Mouse (Mus musculus): ENCODE data around the gene Sult5a1. TPM values are rescaled to one million over a fixed set of nuclear protein-coding genes. Genes with fewer than 3 reads are reported as not detected.
A peak's percentile ranks its signal among the peaks of the same experiment; 100 is the strongest.

The Sult5a1 gene
- total RNA-seq, 2 experiments from 2014 or later = 9.0 to 10.3 TPM

DNA sequence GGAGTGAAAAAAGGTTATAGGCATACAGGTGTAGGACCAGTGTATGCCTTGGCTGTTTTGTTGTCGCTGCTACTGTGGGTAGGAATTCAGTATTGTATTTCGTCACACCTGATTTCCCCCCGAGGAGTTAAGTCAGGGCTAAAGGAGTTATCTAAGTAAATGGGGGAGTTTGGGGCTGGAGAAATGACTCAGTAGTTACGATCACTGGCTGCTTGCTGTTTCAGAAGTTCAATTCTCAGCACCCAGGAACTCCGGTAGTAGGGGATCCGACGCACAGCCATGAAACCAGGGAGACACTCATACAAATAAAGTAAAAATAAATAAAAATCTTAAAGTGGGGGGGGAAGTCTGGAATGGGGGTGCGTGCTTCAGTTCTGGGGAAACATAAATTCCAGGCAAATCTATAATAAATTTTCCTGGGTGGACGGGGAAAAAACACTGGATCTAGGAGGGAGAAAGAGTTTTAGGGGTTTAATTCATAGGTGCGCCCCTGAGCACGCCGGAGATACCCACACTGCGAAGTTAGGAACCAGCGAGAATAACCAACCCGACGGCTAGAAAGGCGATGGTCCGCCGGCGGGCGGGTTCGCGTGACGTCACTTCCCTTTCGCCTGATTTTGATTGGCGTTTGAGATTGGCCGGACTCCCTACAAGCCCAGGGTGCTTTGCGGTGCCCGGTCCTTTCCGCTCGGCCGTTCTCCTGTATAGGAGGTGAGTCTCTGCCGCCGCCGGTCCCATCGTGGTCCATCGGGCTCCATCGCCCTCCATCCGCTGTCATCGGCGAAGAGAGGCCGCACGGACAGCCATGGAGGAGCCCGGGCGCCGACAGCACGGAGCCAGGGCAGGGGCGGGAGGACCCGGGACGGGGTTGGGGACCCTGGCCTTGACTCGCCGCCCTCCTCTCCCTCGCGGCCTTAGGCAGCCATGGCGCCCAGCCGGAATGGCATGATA lies 56.1 kb downstream of the Sult5a1 start, which contains the start of gene Rpl13:
TSS of gene Rpl13 (plus strand) at position 616 of the 951 bp plus-strand sequence.
- peak; percentile 98 for DNase-seq

DNA sequence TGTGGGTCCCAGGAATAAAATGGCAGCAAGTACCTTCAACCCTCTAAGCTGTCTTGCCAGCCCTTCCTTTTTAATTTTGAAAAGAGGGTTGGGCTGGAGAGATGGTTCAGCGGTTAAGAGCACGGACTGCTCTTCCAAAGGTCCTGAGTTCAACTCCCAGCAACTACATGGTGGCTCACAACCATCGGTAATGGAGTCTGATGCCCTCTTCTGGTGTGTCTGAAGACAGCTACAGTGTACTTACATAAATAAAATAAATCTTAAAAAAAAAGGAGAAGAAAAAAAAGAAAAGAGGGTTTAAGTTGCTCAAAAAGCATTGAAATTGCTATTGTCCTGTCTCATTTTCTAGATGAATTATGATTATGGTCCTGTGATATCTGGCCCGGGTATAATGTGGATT lies 56.9 kb downstream of the Sult5a1 start:
- DNase-seq = no peak

GRCm38 (mm10) chr8:123100288-123100687 lies 57.8 kb downstream of the Sult5a1 start:
- no peak for DNase-seq

DNA sequence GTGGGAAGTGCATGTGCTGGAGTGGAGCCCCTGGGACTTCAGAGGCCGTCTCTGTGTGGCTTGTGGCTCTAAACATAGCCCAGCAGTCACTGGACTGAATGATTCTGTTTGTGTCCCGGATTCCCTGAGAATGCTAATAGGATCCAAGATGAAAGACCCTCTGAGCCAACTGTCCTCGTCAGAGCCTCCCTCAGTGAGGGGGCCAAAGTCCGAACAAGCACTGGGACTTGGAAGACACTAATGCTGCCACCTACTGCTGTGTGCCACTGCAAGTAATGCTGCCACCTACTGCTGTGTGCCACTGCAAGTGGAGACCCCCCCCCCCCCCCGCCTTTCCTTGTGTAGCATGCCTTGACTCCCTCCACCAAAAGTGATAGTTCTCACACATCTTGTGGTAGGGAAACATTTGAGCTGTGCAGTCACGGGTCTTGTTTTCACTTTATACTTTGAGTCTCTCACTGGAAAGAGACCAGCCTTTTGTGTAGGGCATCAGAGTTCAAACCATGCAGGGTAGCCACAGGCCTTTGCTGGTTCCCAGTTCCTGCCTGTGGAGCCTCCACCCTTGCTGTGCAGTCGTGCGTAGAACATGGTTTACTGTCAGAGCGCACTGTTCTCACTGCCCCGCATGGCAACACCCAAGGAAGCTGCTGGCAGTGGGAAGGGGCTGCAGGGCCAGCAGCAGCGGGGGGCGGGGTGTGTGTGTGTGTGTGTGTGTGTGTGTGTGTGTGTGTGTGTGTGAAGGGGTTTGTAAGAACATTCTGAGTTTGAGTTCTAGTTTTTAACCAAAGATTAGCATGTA lies 60.1 kb downstream of the Sult5a1 start:
- no peak for DNase-seq

DNA sequence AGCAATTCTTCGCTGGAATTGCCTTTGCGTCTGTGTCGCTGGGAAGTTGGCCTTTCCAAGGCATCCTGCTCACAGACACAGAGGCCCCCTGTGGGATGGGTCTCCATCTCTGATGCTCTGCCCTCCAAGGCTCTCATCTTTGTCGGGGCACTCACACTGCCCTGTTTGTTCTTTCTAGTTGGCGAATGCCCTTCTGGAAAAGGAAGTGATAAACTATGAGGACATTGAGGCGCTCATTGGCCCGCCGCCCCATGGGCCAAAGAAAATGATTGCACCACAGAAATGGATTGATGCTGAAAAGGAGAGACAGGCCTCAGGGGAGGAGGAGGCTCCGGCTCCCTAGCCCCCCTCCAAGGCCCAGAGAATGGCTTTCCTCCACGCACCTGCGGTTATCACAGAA lies 60.9 kb downstream of the Sult5a1 start:
- no peak for DNase-seq

Small RNAs within 50 kb of the gene (microRNA-seq; reads per million reads assigned to microRNA genes)
- gene Mir7079 (1.4 reads per million), gene Mir7080 (1.4 reads per million)

Other genes starting within 250 kb of the Sult5a1 start
- gene Ankrd11, start 116.0 kb downstream of the Sult5a1 start, total RNA-seq (2021) = 100 to 1,000 TPM in 1 of 2 experiments, 10 to 100 TPM in 1; 73.9 to 103 TPM
- gene Spg7, start 95.4 kb downstream of the Sult5a1 start, total RNA-seq (2021) = 10 to 100 TPM; 64.9 to 82.8 TPM
- gene Rpl13, start 56.0 kb downstream of the Sult5a1 start, total RNA-seq (2021) = 100 to 1,000 TPM; 682 to 692 TPM
- gene Cpne7, start 40.9 kb downstream of the Sult5a1 start, total RNA-seq (2021) = 1 to 10 TPM; 4.9 to 5.1 TPM
- gene Dpep1, start 27.9 kb upstream of the Sult5a1 start, total RNA-seq (2021) = 10 to 100 TPM; 19.1 to 33.3 TPM
- 10 to 100 TPM; 76.0 to 81.4 TPM for gene Chmp1a, start 54.4 kb upstream of the Sult5a1 start, total RNA-seq (2021)
- gene Spata33, start 54.5 kb upstream of the Sult5a1 start, total RNA-seq (2021) = 1 to 10 TPM; 1.9 to 3.4 TPM
- gene Cdk10, start 66.5 kb upstream of the Sult5a1 start, total RNA-seq (2021) = 10 to 100 TPM; 43.6 to 56.7 TPM
- 10 to 100 TPM in 1 of 2 experiments, 1 to 10 TPM in 1; 9.5 to 16.7 TPM for gene Spata2l, start 77.9 kb upstream of the Sult5a1 start, total RNA-seq (2021)
- 10 to 100 TPM; 17.0 to 21.3 TPM for gene Zfp276, start 95.9 kb upstream of the Sult5a1 start, total RNA-seq (2021)
- gene Vps9d1, start 96.0 kb upstream of the Sult5a1 start, total RNA-seq (2021) = 10 to 100 TPM; 23.1 to 26.7 TPM
- 10 to 100 TPM in 1 of 2 experiments, 1 to 10 TPM in 1; 7.7 to 10.6 TPM for gene Fanca, start 160.3 kb upstream of the Sult5a1 start, total RNA-seq (2021)
- 1 to 10 TPM; 2.0 to 2.5 TPM for gene Spire2, start 174.4 kb upstream of the Sult5a1 start, total RNA-seq (2021)
- 100 to 1,000 TPM; 177 TPM for gene Tcf25, start 215.4 kb upstream of the Sult5a1 start, total RNA-seq (2021)
- gene Mc1r, start 248.8 kb upstream of the Sult5a1 start, total RNA-seq (2021) = not detected